Mouse (Mus musculus): ENCODE results near the gene Lce1a2. TPM values are rescaled to one million over a fixed set of nuclear protein-coding genes. Genes with fewer than 3 reads are reported as not detected.

Gene Lce1a2
- polyA plus RNA-seq, 1 experiment from 2014 or later = 0.26 TPM

- no peaks in the 10 kb centered on the region for H3K4me1 ChIP-seq (ENCODE audit: control insufficient read depth, insufficient read depth, low read length)
- H3K9me3 ChIP-seq (replicated peaks; ENCODE audit: control insufficient read depth, low read length) = no peaks in the 10 kb centered on the region
- no peak overlapping the region for H3K27ac ChIP-seq (ENCODE audit: low read length)
- no peak overlapping the region for H3K4me2 ChIP-seq (ENCODE audit: low read depth, low read length)
- WGBS = 89% methylated on average over 15 of the region's 15 CpGs
- no peak overlapping the region for H3K9ac ChIP-seq (ENCODE audit: low read length)
- no peak overlapping the region for H3K4me3 ChIP-seq (replicated peaks; ENCODE audit: low read length)
- H3K27me3 ChIP-seq (ENCODE audit: control insufficient read depth, insufficient read depth, low read length) = no peaks in the 10 kb centered on the region
- H3K36me3 ChIP-seq (ENCODE audit: control insufficient read depth, insufficient read depth, low read length) = no peaks in the 10 kb centered on the region
- no peak for ATAC-seq (ENCODE audit: insufficient read depth, low FRiP score)
Measured at GRCm38 (mm10) chr3:92639854-92640253, 30.3 kb downstream of the Lce1a2 start.

- Histone ChIP-seq H3K4me1 (ENCODE audit: control insufficient read depth, insufficient read depth, low read length) (no peaks in the 10 kb centered on the region), H3K27me3 (ENCODE audit: control insufficient read depth, insufficient read depth, low read length) (no peaks in the 10 kb centered on the region), H3K9ac (ENCODE audit: low read length) (no peak overlapping the region), H3K4me2 (ENCODE audit: low read depth, low read length) (no peak overlapping the region), H3K27ac (ENCODE audit: low read length) (no peak overlapping the region), H3K36me3 (ENCODE audit: control insufficient read depth, insufficient read depth, low read length) (no peaks in the 10 kb centered on the region), H3K4me3 (replicated peaks; ENCODE audit: low read length) (no peak overlapping the region), H3K9me3 (replicated peaks; ENCODE audit: control insufficient read depth, low read length) (no peaks in the 10 kb centered on the region)
- WGBS = 61% methylated on average over 3 of the region's 3 CpGs
- ATAC-seq (ENCODE audit: insufficient read depth, low FRiP score) = no peak
Measured at GRCm38 (mm10) chr3:92638653-92638991, 31.5 kb downstream of the Lce1a2 start.

- H3K36me3 ChIP-seq (ENCODE audit: control insufficient read depth, insufficient read depth, low read length) = no peaks in the 10 kb centered on the region
- no peak for ATAC-seq (ENCODE audit: insufficient read depth, low FRiP score)
- no peak overlapping the region for H3K4me3 ChIP-seq (replicated peaks; ENCODE audit: low read length)
- H3K4me2 ChIP-seq (ENCODE audit: low read depth, low read length) = no peak overlapping the region
- no peaks in the 10 kb centered on the region for H3K9me3 ChIP-seq (replicated peaks; ENCODE audit: control insufficient read depth, low read length)
- H3K27me3 ChIP-seq (ENCODE audit: control insufficient read depth, insufficient read depth, low read length) = no peaks in the 10 kb centered on the region
- H3K9ac ChIP-seq (ENCODE audit: low read length) = no peak overlapping the region
- no peaks in the 10 kb centered on the region for H3K4me1 ChIP-seq (ENCODE audit: control insufficient read depth, insufficient read depth, low read length)
- 39% methylated on average over 1 of the region's 1 CpGs for whole genome bisulfite sequencing
- no peak overlapping the region for H3K27ac ChIP-seq (ENCODE audit: low read length)
Measured at GRCm38 (mm10) chr3:92637745-92638652, 32.1 kb downstream of the Lce1a2 start.

GRCm38 (mm10) chr3:92621560-92621959 is 48.6 kb downstream of the Lce1a2 start, which contains the start of gene Lce6a:
Lce6a (minus strand) TSS chr3:92621660.
- H3K4me2 ChIP-seq (ENCODE audit: low read depth, low read length) = no peak within 1 kb of the TSS
- H3K27me3 ChIP-seq (ENCODE audit: control insufficient read depth, insufficient read depth, low read length) = no peaks in the 10 kb centered on the region
- H3K27ac ChIP-seq (ENCODE audit: low read length) = no peak within 1 kb of the TSS
- no peak within 1 kb of the TSS for H3K9ac ChIP-seq (ENCODE audit: low read length)
- H3K4me1 ChIP-seq (ENCODE audit: control insufficient read depth, insufficient read depth, low read length) = no peaks in the 10 kb centered on the region
- no peak for ATAC-seq (ENCODE audit: insufficient read depth, low FRiP score)
- 51% methylated on average over 2 of the region's 2 CpGs for WGBS
- H3K36me3 ChIP-seq (ENCODE audit: control insufficient read depth, insufficient read depth, low read length) = no peaks in the 10 kb centered on the region
- H3K4me3 ChIP-seq (replicated peaks; ENCODE audit: low read length) = no peak within 1 kb of the TSS
- H3K9me3 ChIP-seq (replicated peaks; ENCODE audit: control insufficient read depth, low read length) = no peaks in the 10 kb centered on the region

Other genes with a start within 250 kb of the Lce1a2 start
- 8.0 and 17.2 TPM in 2 replicates for gene Gm9774, start 240.9 kb downstream of the Lce1a2 start, polyA plus RNA-seq (2015; fragmentation: Nextera tagmentation; extraction: Ambion mirVana)
- 2.8 and 7.6 TPM in 2 replicates for gene Sprr2k, start 237.7 kb downstream of the Lce1a2 start, polyA plus RNA-seq (2015; fragmentation: Nextera tagmentation; extraction: Ambion mirVana)
- 3.8 and 9.8 TPM in 2 replicates for gene Sprr1b, start 231.5 kb downstream of the Lce1a2 start, polyA plus RNA-seq (2015; fragmentation: Nextera tagmentation; extraction: Ambion mirVana)
- gene Sprr3, start 211.6 kb downstream of the Lce1a2 start, polyA plus RNA-seq (2015; fragmentation: Nextera tagmentation; extraction: Ambion mirVana) = 354 and 827 TPM in 2 replicates
- gene Sprr1a, start 184.4 kb downstream of the Lce1a2 start, polyA plus RNA-seq (2015; fragmentation: Nextera tagmentation; extraction: Ambion mirVana) = 466 and 940 TPM in 2 replicates
- gene Sprr4, start 169.8 kb downstream of the Lce1a2 start, polyA plus RNA-seq (2015; fragmentation: Nextera tagmentation; extraction: Ambion mirVana) = not detected in 2 replicates
- gene 2310046K23Rik, start 135.8 kb downstream of the Lce1a2 start, polyA plus RNA-seq (2015; fragmentation: Nextera tagmentation; extraction: Ambion mirVana) = not detected in 2 replicates
- gene Ivl, start 96.6 kb downstream of the Lce1a2 start, polyA plus RNA-seq (2015; fragmentation: Nextera tagmentation; extraction: Ambion mirVana) = 1.3 and 2.0 TPM in 2 replicates
- 1.4 and 1.7 TPM in 2 replicates for gene Smcp, start 81.3 kb downstream of the Lce1a2 start, polyA plus RNA-seq (2015; fragmentation: Nextera tagmentation; extraction: Ambion mirVana)
- gene 2210017I01Rik, start 62.8 kb downstream of the Lce1a2 start, polyA plus RNA-seq (2015; fragmentation: Nextera tagmentation; extraction: Ambion mirVana) = not detected in 2 replicates
- not detected in 2 replicates for gene Lce6a, start 48.7 kb downstream of the Lce1a2 start, polyA plus RNA-seq (2015; fragmentation: Nextera tagmentation; extraction: Ambion mirVana)
- gene Lce1a1, start 22.0 kb downstream of the Lce1a2 start, polyA plus RNA-seq (2015; fragmentation: Nextera tagmentation; extraction: Ambion mirVana) = 0.40 TPM in 1 of 2 replicates, not detected in the other
- not detected in 2 replicates for gene Lce1b, start 13.4 kb downstream of the Lce1a2 start, polyA plus RNA-seq (2015; fragmentation: Nextera tagmentation; extraction: Ambion mirVana)
- gene Lce1c, start 8.9 kb upstream of the Lce1a2 start, polyA plus RNA-seq (2015; fragmentation: Nextera tagmentation; extraction: Ambion mirVana) = 0.19 TPM in 1 of 2 replicates, not detected in the other
- gene Lce1d, start 16.9 kb upstream of the Lce1a2 start, polyA plus RNA-seq (2015; fragmentation: Nextera tagmentation; extraction: Ambion mirVana) = not detected in 2 replicates
- not detected in 2 replicates for gene Lce1e, start 38.8 kb upstream of the Lce1a2 start, polyA plus RNA-seq (2015; fragmentation: Nextera tagmentation; extraction: Ambion mirVana)
- not detected in 2 replicates for gene Lce1f, start 50.0 kb upstream of the Lce1a2 start, polyA plus RNA-seq (2015; fragmentation: Nextera tagmentation; extraction: Ambion mirVana)
- not detected in 2 replicates for gene Gm38119, start 68.8 kb upstream of the Lce1a2 start, polyA plus RNA-seq (2015; fragmentation: Nextera tagmentation; extraction: Ambion mirVana)
- not detected in 2 replicates for gene Lce1g, start 82.0 kb upstream of the Lce1a2 start, polyA plus RNA-seq (2015; fragmentation: Nextera tagmentation; extraction: Ambion mirVana)
- gene Lce1h, start 94.8 kb upstream of the Lce1a2 start, polyA plus RNA-seq (2015; fragmentation: Nextera tagmentation; extraction: Ambion mirVana) = not detected in 2 replicates
- gene Lce1i, start 108.6 kb upstream of the Lce1a2 start, polyA plus RNA-seq (2015; fragmentation: Nextera tagmentation; extraction: Ambion mirVana) = 0.32 TPM in 1 of 2 replicates, not detected in the other
- gene Lce1j, start 120.2 kb upstream of the Lce1a2 start, polyA plus RNA-seq (2015; fragmentation: Nextera tagmentation; extraction: Ambion mirVana) = not detected in 2 replicates
- gene Lce1k, start 137.6 kb upstream of the Lce1a2 start, polyA plus RNA-seq (2015; fragmentation: Nextera tagmentation; extraction: Ambion mirVana) = not detected in 2 replicates
- gene Kprp, start 156.9 kb upstream of the Lce1a2 start, polyA plus RNA-seq (2015; fragmentation: Nextera tagmentation; extraction: Ambion mirVana) = 0.84 and 1.4 TPM in 2 replicates
- not detected in 2 replicates for gene Lce1l, start 181.0 kb upstream of the Lce1a2 start, polyA plus RNA-seq (2015; fragmentation: Nextera tagmentation; extraction: Ambion mirVana)
- gene 2310050C09Rik, start 199.9 kb upstream of the Lce1a2 start, polyA plus RNA-seq (2015; fragmentation: Nextera tagmentation; extraction: Ambion mirVana) = not detected in 2 replicates

All from stomach, embryonic 16.5 days (tissue).